Mouse (Mus musculus) liver, embryonic 14.5 days (tissue): ENCODE data around the gene Ntng1. TPM values are rescaled to one million over a fixed set of nuclear protein-coding genes. Genes with fewer than 3 reads are reported as not detected.

Experiments
- ATAC-seq: fragments of 200-750 bp; cut with Nextera tagmentation; 2 replicates; pipeline ENCODE4 v1.8.0; 2017; ENCODE audit warnings: moderate number of reproducible peaks, mild to moderate bottlenecking, moderate library complexity; ENCODE audit not compliant: insufficient read depth
- DNase-seq, 3 experiments: peaks; one replicate each; pipeline ENCODE4 v3.0.0-alpha.2; 2012 to 2013; ENCODE audit warnings: low read depth in 3 of 3, low spot score in 3 of 3
- H3K27ac ChIP-seq: fragments of 300-500 bp; sonication (generic); 2 replicates; pipeline ENCODE4 v1.5.1; 2014; ENCODE audit warnings: moderate library complexity, mild to moderate bottlenecking, control low read depth, inconsistent platforms
- H3K27me3 ChIP-seq: fragments of 300-500 bp; sonication (generic); 2 replicates; pipeline ENCODE4 v1.6.1; 2014; ENCODE audit warnings: mild to moderate bottlenecking, low read length, moderate library complexity; ENCODE audit not compliant: control insufficient read depth, insufficient read depth
- H3K36me3 ChIP-seq: fragments of 300-500 bp; sonication (generic); replicated peaks from 2 replicates; pipeline ENCODE4 v1.6.1; 2014; ENCODE audit warnings: low read depth; ENCODE audit not compliant: control insufficient read depth, insufficient read depth
- H3K4me1 ChIP-seq, 2 experiments: fragments of 200-500 bp in 1 of 2; fragments of 300-500 bp in 1 of 2; sonication (generic) in 1 of 2; replicated peaks; 2 replicates each; pipeline ENCODE4 v1.6.1; 2012 to 2014; ENCODE audit warnings: antibody characterized with exemption in 1 of 2, inconsistent platforms in 1 of 2, low read length in 1 of 2; ENCODE audit not compliant: control insufficient read depth in 2 of 2, insufficient read depth in 2 of 2
- H3K4me2 ChIP-seq: fragments of 300-500 bp; sonication (generic); 2 replicates; pipeline ENCODE4 v1.6.1; 2014; ENCODE audit warnings: low read depth, mild to moderate bottlenecking, control low read depth, moderate library complexity
- H3K4me3 ChIP-seq, 2 experiments: fragments of 200-500 bp in 1 of 2; fragments of 300-500 bp in 1 of 2; sonication (generic) in 1 of 2; 2 replicates each; pipeline ENCODE4 v1.5.1; 2012 to 2014; ENCODE audit warnings: low read depth in 2 of 2, low read length in 2 of 2, mild to moderate bottlenecking in 2 of 2, control low read depth in 1 of 2, inconsistent platforms in 1 of 2, moderate library complexity in 1 of 2; ENCODE audit not compliant: insufficient read depth in 1 of 2
- H3K9ac ChIP-seq: fragments of 300-500 bp; sonication (generic); replicated peaks from 2 replicates; pipeline ENCODE4 v1.6.1; 2014; ENCODE audit warnings: mild to moderate bottlenecking, control low read depth, moderate library complexity
- H3K9me3 ChIP-seq: fragments of 300-500 bp; sonication (generic); 2 replicates; pipeline ENCODE4 v1.6.1; 2016; ENCODE audit warnings: low read length, mixed read lengths; ENCODE audit not compliant: control insufficient read depth
- CTCF ChIP-seq: IDR thresholded peaks from 2 replicates; pipeline ENCODE4 v1.5.1; 2016; ENCODE audit warnings: antibody characterized with exemption, low read depth, control low read depth
- EP300 ChIP-seq: IDR thresholded peaks from 2 replicates; pipeline ENCODE4 v1.6.1; 2016; ENCODE audit warnings: antibody characterized with exemption, low read depth
- WGBS: fragments of 180-500 bp; shearing (Covaris S2); extraction: QIAGEN DNeasy Blood & Tissue Kit; methylation state at CpG from one replicate; pipeline ENCODE4 v1.1.7; 2014; ENCODE audit not compliant: insufficient replicate concordance; 5-methylcytosine and 5-hydroxymethylcytosine counted together
- polyA plus RNA-seq, 2 experiments: library from polyadenylated mRNA; depleted of rRNA in 1 of 2; stranded (reverse) in 1 of 2; unstranded in 1 of 2; fragments of >200 nt; fragmentation: Nextera tagmentation in 1 of 2; extraction: Ambion mirVana in 1 of 2; gene quantifications; 2 replicates each; pipeline versions ENCODE4 v1.2.1 to v1.2.3; 2012 to 2014

Ntng1 gene
- polyA plus RNA-seq, 2 experiments: 0.03 to 0.04 TPM

GRCm38 (mm10) chr3:109975106-109975505 lies 168.7 kb downstream of the Ntng1 start:
- Histone ChIP-seq H3K9me3 (no peaks in the 10 kb centered on the region), H3K36me3 (no peaks in the 10 kb centered on the region), H3K4me2 (no peak overlapping the region), H3K4me1 (no peaks in the 10 kb centered on the region), H3K27me3 (no peaks in the 10 kb centered on the region), H3K27ac (no peak overlapping the region), H3K4me3 (no peak overlapping the region), H3K9ac (no peak overlapping the region)
- TF ChIP-seq CTCF (no peak), EP300 (no peak)
- ATAC-seq (no peak), DNase-seq (no peak)
- 43% methylated on average over 4 of the region's 4 CpGs for WGBS

- TF ChIP-seq EP300 (no peak), CTCF (no peak)
- Histone ChIP-seq H3K27me3 (no peaks in the 10 kb centered on the region), H3K27ac (no peak overlapping the region), H3K4me2 (no peak overlapping the region), H3K4me3 (no peak overlapping the region), H3K4me1 (no peaks in the 10 kb centered on the region), H3K9me3 (no peaks in the 10 kb centered on the region), H3K36me3 (no peaks in the 10 kb centered on the region), H3K9ac (no peak overlapping the region)
- DNase-seq: no peak
- ATAC-seq: no peak
- 39% methylated on average over 1 of the region's 1 CpGs for WGBS
Observed at GRCm38 (mm10) chr3:109971465-109971864, 172.3 kb downstream of the Ntng1 start.

GRCm38 (mm10) chr3:109970181-109970580 lies 173.6 kb downstream of the Ntng1 start:
- Histone ChIP-seq H3K9ac (no peak overlapping the region), H3K9me3 (no peaks in the 10 kb centered on the region), H3K27ac (no peak overlapping the region), H3K4me1 (no peaks in the 10 kb centered on the region), H3K36me3 (no peaks in the 10 kb centered on the region), H3K4me3 (no peak overlapping the region), H3K27me3 (no peaks in the 10 kb centered on the region), H3K4me2 (no peak overlapping the region)
- ATAC-seq (no peak), DNase-seq (no peak)
- no peak for TF ChIP-seq CTCF
- no peak for TF ChIP-seq EP300

GRCm38 (mm10) chr3:109962631-109963030 lies 181.2 kb downstream of the Ntng1 start:
- DNase-seq (no peak), ATAC-seq (no peak)
- Histone ChIP-seq H3K4me3 (no peak overlapping the region), H3K36me3 (no peaks in the 10 kb centered on the region), H3K4me2 (no peak overlapping the region), H3K9me3 (no peaks in the 10 kb centered on the region), H3K9ac (no peak overlapping the region), H3K27me3 (no peaks in the 10 kb centered on the region), H3K4me1 (no peaks in the 10 kb centered on the region), H3K27ac (no peak overlapping the region)
- 60% methylated on average over 2 of the region's 2 CpGs for WGBS
- no peak for TF ChIP-seq EP300
- TF ChIP-seq CTCF: no peak

- no peak for DNase-seq
- TF ChIP-seq CTCF (no peak), EP300 (no peak)
- Histone ChIP-seq H3K4me3 (no peak overlapping the region), H3K9me3 (no peaks in the 10 kb centered on the region), H3K4me1 (no peaks in the 10 kb centered on the region), H3K27ac (no peak overlapping the region), H3K36me3 (no peaks in the 10 kb centered on the region), H3K27me3 (no peaks in the 10 kb centered on the region), H3K9ac (no peak overlapping the region), H3K4me2 (no peak overlapping the region)
- WGBS: 72% methylated on average over 1 of the region's 1 CpGs
- ATAC-seq: no peak
Observed at GRCm38 (mm10) chr3:109942960-109943359, 200.9 kb downstream of the Ntng1 start.

- ATAC-seq (no peak), DNase-seq (no peak)
- no peak overlapping the region for H3K4me3 ChIP-seq
- no peaks in the 10 kb centered on the region for H3K27me3 ChIP-seq
- H3K4me2 ChIP-seq: no peak overlapping the region
- no peaks in the 10 kb centered on the region; the same call in 1 of the 2 replicates for H3K9me3 ChIP-seq
- no peak overlapping the region for H3K27ac ChIP-seq
- 74% methylated on average over 2 of the region's 2 CpGs for WGBS
- H3K36me3 ChIP-seq: no peaks in the 10 kb centered on the region
- no peaks in the 10 kb centered on the region for H3K4me1 ChIP-seq
- no peak overlapping the region for H3K9ac ChIP-seq
- TF ChIP-seq CTCF (no peak), EP300 (no peak)
Observed at GRCm38 (mm10) chr3:109937634-109938033, 206.2 kb downstream of the Ntng1 start.
